Mouse (Mus musculus) layer of hippocampus, adult 11-12 months (tissue): ENCODE measurements around the gene Imp3.

ENCODE experiments used
- DNase-seq: peaks from one replicate; pipeline ENCODE4 v3.0.0; 2022; ENCODE audit warnings: low spot score

Gene Imp3

DNA sequence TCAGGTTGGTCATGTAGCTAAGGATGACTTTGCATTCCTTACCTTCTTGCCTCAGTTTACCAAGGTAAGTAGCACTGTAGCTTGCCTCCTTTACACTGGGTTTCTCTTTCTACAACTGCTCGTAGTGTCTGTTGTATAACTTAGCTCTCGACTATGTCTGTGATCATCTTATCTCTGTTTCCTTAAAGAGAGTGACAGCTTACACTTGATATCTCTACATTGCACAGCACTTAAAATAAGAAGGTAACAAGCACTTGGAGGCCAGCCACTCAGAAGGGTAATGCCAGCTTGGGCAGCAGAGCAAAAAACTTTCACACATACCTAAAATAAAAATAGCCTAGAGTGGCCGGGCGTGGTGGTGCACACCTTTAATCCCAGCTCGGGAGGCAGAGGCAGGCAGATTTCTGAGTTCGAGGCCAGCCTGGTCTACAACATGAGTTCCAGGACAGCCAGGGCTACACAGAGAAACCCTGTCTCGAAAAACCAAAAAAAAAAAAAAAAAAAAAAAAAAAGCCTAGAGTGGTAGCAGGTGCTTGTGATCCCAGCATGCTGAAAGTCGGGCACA, 36.8 kb downstream of the Imp3 start:
- DNase-seq = no peak

DNA sequence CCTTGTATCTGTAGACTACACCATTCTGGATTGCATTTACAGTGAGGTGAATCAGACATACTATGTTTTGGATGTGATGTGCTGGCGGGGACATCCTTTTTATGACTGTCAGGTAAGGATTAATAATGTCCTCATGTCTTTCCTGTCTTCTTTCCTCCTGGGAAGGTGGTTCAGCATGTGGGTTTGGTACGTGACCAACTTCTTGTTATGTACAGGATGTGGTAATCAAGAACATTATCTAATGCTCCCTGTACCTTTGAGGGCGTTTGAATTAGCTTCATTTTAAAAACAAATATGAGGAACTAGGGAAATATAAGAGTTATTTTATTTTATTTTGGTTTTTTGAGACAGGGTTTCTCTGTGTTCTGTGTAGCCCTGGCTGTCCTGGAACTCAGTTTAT, 37.9 kb downstream of the Imp3 start:
- DNase-seq = no peak

DNA sequence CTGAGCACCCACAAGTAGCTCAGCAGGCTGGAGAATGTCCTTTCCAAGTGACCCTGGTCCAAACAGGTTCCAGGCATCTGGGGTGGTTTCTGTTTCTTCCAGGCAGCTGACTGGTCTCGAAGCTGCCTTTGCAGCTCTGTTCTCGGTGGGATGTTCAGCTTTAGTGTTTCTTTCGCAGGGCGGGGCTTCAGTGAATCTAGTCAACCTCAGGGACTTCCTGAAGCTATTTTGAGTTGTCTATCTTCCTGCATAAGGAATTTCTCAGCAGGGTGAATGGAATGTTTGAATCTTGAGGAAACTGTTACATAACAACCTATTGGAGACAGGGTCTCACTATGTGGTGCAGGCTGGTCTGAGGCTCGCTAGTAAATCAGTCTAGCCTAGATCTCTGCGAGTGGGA, 42.9 kb downstream of the Imp3 start:
- no peak for DNase-seq

DNA sequence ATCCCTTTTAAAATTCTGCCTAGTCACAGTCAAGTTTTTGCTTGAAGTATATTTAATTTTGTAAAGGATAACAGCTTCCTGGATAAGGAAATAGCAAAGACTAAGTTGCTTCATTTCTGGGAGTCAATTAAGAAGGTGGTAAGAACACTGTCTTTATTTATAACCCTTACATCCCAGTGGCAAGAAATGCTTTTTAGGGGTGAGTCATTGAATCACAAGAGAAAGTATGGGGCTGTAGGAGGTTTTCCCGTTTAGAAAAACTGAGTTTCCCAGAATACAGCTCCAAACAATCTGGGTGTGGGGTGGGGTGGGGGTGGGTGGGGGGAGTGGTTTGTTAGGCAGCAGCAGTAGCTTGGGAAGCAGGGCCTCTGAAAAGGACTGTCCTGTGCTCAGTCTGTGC, 44.2 kb downstream of the Imp3 start:
- DNase-seq = no peak
